Mouse (Mus musculus): ENCODE data around the gene 4930524B15Rik.

DNA sequence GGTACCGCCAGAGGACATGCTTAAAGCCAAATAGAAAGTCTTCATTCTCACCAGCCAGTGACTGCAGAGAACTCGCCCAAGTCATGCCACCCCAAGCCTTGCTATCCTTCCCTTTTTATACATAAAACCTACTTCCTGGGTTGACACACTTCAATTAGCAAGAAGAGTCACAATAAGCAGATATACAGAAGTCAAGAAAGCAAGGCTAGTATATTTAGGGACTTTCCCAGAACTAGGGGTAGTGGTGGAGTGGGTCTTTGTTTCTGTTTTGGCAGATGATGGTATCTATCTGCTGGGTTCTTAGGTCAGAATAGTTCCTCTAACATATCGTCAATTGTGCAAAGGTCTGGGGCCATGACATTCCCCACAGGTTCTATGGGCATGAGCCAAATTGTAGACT, 27.1 kb downstream of the 4930524B15Rik start:
- no peak for TF ChIP-seq CTCF (IDR thresholded peaks at IDR 0.05; ENCODE audit: low read depth, low read length)
- no peak for TF ChIP-seq GATA2 (IDR thresholded peaks at IDR 0.05; ENCODE audit: borderline replicate concordance, low read depth, low read length)
- no peak for TF ChIP-seq GATA1 (IDR thresholded peaks at IDR 0.05; ENCODE audit: borderline replicate concordance, low read length)
- TF ChIP-seq TAL1 (conservative IDR thresholded peaks at IDR 0.05; ENCODE audit: low read depth, low read length) = no peak

Data from G1E (cell line).